Mouse (Mus musculus) c-Kit-positive CD71-positive TER-119-negative erythroid progenitor cells, embryonic 14.5 days (primary cell): ENCODE measurements at regions not wholly inside any gene's neighbourhood (a gene's known extent, or its start where the extent isn't known, plus 50 kb on each side); places are given as distances from the start of the nearest gene placed in this dataset.

ENCODE experiments used
- DNase-seq: peaks from one replicate; pipeline ENCODE4 v3.0.0-alpha.2; 2013; ENCODE audit warnings: low read depth

DNA sequence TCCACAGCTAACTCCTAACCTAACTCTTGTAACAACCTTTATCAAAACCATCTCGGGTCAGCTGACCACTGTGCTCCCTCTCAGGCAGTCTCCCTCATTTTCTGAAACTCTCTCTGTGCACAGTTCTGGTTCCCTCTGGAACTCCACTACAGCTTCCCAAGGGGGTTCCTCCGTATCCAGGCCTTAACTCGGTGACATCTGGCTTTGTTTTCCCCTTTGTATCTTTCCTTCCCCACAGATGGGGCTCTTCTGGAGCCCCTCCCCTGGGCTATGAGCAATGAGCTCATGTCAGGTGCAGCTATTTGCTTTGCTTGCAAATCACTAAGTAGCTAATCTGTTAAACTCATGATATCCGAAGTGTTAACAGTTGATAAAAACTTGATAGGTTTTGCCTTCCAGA, 535.6 kb downstream of the Slc4a3 start:
- DNase-seq, result no peak

DNA sequence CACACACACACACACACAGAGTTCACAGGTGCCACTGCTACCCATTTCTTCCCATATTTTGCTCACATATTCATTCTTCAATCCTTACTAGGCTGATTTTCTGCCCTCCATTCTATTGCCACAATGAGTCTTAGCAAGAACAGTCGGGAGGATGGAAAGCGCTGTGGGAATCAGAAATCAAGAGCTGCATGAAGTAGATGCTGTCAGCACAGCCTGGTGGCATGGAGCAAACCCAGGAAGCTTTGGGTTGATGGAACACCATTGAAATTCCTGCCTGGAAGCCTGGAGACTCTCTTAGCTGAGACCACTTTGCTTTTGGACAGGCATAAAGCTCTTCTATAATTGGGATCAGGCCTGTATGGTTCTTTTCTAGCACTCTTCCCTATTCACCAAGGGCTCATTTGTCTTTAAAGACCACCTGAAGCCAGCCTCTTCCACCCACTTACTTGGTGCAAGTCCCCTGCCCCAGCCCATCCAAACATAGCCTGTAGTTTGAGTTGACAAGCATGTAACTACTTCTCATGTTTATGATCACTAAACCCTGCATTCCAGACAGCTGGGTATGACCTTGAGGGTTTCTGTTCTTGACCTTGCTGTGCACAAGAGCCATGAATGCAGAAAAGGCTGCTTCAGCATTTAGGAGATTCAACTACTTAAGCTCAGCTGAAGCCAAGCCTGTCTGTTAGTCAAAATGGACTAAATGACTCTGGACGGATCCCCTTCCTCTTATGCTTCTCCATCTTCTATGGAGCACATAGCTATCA, 537.4 kb downstream of the Slc4a3 start:
- DNase-seq, result no peak

GRCm38 (mm10) chr1:76091031-76091430, 545.0 kb downstream of the Slc4a3 start:
- DNase-seq, result no peak

DNA sequence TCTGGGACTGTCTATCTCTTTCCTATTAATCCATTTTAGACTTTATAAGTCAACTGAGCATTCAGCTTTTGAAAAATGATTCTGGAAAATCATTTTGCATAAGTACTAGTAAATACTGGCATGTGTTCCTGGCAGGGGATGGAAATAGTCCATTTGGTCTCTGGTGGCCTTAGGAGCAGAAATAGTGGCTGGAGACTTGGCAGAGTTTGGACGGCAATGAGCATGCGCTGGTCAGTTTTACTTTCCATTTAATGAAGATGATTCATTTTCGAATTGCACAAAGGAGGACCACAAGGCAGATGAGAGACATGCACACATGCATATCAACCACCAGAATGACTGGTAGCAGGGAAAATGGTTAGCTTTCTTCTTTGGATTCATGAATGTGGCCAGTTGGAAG, 567.2 kb downstream of the Slc4a3 start:
- DNase-seq, result no peak

DNA sequence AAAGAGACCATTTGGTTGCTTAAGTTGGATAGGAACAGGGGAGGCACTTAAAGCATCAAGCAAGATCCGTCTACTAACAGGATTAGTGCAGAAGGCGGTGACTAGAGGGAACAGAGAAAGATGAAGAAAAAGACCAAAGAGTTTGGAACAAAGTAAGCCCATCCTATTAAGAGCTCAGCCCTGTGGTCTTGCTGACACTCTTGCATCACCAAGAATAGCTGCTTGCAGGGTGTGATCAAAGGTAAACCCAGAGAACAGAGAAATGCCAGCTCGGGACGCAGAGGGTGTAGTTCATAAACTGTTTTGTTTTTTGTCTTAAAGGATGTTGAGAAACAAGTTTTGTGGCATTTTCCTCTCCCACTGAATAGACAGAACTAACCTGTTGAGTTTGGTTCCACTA, 574.8 kb downstream of the Slc4a3 start:
- DNase-seq, result no peak

- DNase-seq, result no peak
These were observed 584.3 kb downstream of the Slc4a3 start for GRCm38 (mm10) chr1:76130353-76130752.

DNA sequence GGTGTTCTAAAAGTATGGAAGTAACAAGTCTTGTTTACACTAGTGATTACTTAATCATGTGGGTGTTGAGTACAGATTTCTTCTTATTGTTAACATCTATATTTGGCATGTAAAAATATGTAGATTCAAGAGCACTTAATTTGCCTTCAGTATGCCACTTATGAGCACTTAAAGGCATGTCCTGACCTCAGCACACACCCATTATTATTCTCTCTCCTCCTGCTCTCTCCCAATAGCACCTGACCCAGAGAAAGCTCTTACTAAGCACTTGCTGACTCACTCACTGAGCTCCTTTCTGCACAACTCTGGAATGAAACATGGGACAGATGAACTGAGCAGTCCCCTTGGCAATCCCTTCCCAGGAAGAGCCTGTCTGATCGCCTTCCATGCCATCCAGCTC, 590.7 kb downstream of the Slc4a3 start:
- no peak for DNase-seq

- DNase-seq, result no peak
These were observed 591.6 kb downstream of the Slc4a3 start for GRCm38 (mm10) chr1:76137701-76138100.

DNA sequence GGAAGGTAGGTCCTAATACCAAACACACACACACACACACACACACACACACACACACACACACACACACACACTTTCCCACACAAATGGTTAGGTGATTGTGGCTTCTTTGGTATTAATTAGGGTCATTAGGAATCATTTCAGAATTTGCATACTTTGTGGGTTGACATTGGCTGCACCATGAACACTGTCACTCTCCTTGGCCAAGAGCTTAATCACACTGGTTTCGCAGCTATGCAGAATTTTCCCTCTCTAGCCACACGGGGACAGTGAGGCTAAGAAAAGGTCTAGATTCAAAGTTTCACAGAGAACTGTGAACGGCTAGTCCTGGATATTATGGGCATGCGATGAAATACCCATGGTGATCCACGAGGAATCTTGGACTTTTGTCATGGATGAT, 597.5 kb downstream of the Slc4a3 start:
- DNase-seq, result no peak

DNA sequence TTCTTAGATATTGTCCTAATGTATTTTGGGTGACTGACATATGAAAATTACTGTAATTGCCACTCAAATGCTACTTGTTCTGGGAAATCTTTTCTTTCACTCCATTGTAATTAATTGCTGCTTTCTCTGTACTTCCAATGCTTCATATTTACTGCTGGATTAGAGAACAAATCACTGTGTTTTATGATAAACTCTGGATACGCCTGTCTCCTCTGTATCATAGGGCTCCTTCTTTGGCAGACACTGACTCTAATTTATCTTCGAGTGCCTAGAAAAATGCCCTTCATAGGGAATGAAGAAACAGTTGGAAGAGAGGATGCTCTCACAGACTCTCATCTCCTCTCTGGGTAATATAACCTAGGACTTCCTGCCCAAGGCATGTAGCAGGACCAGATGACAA, 602.9 kb downstream of the Slc4a3 start:
- no peak for DNase-seq

GRCm38 (mm10) chr1:76156291-76156690, 610.2 kb downstream of the Slc4a3 start:
- DNase-seq, result no peak

DNA sequence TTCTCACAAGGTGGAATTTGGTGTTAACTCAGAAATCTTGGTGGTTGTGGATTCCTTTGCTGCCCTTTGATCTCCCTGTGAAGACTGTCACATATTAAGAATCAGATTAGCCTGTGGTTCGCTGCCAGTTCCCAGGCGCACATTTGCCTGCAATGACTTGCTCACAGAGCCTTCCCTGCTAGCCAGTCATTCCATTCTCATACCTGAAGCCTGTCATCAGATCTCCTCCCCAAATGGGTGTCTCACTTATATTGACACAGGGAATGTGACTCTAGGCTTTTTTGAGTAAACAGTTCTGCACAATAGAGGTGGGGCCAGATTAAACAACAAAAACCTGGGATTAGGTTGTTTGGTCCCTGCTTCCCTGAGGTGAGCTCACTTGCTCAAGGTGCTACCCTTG, 621.4 kb downstream of the Slc4a3 start:
- DNase-seq, result no peak

DNA sequence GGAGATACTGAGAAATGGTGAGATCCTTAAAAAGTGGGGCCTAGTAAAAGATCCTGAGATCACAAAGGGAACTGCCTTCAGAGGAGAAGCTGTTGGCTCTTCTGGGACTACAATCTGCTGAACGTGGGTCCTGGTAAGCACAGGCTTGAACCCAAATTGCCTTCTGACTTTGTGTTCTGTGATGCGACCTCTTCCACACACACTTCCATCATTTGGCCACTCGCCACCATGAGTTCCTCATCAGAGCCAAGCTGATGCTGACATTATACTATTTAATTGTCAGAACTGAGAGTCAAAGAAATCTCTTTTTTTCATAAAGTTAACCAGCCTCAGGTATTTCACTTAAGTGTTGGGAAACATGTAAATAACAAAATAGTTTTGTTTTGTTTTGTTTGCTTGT, 635.1 kb downstream of the Slc4a3 start:
- no peak for DNase-seq

DNA sequence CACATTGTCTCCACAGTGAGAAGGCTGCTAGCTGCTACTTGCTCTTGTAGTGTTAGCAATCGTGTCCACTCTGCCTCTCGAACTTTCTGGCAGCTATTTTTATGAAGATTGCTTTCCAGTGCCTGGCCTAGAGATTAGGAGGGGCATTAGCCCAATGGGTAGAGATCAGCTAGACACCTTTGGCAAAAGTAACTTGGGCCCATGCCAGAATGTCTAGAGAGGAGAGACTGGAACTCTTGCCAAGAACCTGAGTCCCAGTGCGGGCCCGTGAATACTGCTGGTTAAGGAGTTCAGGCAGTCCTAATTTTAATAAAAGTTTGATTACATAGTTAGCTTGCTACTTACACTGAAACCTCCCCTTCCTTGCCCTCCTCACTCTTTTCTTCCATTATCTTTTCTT, 648.8 kb downstream of the Slc4a3 start:
- no peak for DNase-seq

GRCm38 (mm10) chr1:76197651-76198050, 651.6 kb downstream of the Slc4a3 start:
- no peak for DNase-seq

DNA sequence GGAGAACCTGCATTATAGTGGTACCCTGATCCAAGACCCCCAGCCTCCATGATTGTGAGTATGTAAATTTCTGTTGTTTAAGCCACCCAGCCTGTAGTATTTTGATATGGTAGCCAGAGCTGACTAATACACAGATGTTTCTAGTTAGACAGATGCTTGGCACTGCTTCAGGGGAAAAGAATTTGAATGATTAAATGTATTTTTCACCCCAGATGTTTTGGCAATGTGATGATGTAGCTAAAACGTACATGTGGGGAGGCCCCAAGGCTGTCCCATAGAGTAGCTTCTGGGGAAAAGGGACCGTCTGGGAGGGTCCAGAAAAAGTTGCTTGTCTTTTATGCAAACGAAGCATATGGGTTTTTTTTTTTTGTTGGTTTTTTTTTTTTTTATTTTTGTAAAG, 654.8 kb downstream of the Slc4a3 start:
- DNase-seq, result no peak

- DNase-seq, result no peak
These were observed 666.4 kb downstream of the Slc4a3 start for GRCm38 (mm10) chr1:76212486-76212885.

DNA sequence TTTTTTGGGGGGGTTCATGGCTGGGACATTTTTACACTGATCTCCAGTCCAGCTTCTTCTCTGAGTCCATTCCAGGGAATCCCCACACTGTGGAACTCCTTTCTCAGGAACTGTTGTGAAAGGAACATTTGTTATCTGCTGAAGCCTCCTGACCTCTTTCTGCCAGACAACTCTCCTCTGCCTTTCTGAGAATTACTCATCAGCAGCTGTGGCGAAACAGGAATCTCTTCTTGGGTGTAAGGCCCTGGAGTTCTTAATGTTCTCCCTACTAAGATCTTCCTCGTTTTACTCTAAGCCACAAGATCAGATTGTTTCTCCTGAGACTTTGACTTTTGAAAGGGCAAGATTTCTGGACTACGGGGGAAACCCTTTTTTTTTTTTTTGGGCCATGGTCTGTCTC, 698.7 kb downstream of the Slc4a3 start:
- DNase-seq, result no peak

GRCm38 (mm10) chr1:76246181-76246796, 700.2 kb downstream of the Slc4a3 start:
- no peak for DNase-seq

DNA sequence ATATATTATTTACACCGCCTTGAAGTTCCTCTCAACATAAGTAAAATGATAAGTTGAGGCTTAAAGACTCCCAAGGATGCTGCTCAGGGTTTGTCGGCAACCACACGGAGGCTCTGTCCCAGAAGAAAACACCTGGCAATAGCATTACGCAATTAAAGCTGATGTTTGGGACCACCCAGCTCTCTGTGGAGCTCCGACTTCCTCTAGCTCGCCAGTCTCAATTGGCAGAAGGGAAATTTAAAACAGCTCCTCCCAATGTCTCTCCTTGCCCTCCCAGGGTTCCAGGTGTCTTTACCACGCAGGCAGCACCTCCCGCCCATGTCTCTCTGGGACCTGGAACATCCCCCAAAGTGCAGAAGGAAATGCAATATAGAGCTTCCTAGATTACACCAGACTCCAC, 701.1 kb downstream of the Slc4a3 start:
- DNase-seq, result no peak

GRCm38 (mm10) chr1:76258217-76258616, 712.2 kb downstream of the Slc4a3 start:
- DNase-seq, result no peak

DNA sequence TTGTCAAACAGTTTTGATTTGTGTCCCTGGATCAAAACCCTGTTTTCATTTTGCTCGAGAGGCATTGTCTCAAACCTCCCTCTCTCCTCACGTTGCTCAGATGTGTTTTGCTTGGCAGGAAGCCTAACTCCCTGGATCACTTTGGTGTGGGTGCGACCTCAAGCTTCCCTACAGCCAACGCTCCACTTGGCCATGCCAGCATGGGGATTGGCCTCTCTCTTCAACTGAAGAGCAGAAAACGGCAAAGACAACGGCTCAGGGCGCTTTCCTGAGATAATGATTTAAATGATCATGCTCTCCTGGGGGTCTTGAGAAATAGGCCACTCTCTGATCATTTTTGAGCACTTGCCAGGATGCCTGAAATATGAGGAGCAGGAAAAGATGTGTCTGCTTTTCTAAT, 730.1 kb downstream of the Slc4a3 start:
- no peak for DNase-seq

DNA sequence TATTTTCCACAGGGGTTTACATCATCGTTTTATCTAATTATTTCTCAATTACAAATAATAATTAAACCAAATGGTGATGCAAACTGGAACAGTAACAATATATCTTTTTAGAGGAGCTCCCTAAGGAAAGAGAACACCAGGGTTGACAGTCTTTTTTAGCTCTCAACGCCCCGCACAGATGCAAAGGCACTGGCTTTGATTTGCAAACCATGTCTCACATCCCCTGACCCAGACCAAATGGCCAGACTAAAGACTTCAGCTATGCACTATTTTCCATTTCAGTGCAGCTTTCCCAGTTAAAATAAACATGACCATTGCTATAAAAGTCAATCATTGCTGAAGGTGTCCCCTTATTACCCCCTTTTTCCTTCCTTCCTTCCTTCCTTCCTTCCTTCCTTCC, 730.6 kb downstream of the Slc4a3 start:
- DNase-seq, result no peak

- DNase-seq, result no peak
These were observed 737.3 kb downstream of the Slc4a3 start for GRCm38 (mm10) chr1:76283322-76283721.
